Mouse (Mus musculus) right cerebral cortex, postnatal 36 days (tissue): Measurements from ENCODE around the gene Scaf4.

Experiments
- DNase-seq, 2 experiments: peaks; one replicate each; pipeline ENCODE4 v3.0.0; 2022; ENCODE audit warnings: low spot score in 2 of 2, mixed read lengths in 1 of 2

Scaf4 gene

GRCm38 (mm10) chr16:90203226-90203962, 80.9 kb downstream of the Scaf4 start:
- DNase-seq, result no peak

- no peak for DNase-seq
These were observed 82.2 kb downstream of the Scaf4 start for GRCm38 (mm10) chr16:90202140-90202539.

DNA sequence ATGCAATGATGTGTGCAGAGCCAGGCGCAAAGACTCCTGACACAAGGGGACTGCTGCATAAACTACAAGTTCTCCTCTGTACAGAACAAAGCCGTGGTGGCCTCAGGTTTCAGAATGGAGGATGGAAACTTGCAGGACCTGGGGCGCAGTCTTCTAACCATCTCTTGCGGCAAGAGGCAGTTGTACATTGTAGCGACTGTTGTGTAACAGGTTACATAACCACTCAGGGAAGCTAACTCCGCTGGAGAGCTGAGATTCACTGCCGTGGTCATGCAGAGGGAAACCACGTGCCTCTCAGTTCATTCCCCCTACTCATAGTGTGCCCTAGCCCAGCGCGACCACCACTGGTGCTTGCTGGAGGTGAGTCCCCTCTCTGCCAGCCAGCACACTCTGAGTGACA, 85.1 kb downstream of the Scaf4 start:
- DNase-seq, result no peak

DNA sequence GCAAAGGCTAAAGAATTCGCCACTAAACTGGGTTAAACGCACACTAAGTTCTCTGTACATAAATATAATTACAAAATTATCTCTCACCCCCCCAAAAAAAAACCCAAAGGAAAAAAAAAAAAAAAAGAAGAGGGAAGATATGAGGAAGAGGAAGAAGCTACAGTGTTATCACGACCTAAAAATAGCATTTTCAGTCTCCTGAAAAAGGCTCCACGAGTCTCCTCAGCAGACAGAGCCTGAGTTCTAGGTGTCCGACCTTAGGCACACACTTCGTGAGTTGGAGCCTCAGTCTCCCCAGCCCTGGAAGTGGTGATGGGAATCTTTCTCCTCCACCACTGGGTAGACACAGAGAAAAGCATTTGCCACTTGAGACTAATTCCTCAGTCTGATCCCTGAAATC, 85.7 kb downstream of the Scaf4 start:
- DNase-seq, result no peak

DNA sequence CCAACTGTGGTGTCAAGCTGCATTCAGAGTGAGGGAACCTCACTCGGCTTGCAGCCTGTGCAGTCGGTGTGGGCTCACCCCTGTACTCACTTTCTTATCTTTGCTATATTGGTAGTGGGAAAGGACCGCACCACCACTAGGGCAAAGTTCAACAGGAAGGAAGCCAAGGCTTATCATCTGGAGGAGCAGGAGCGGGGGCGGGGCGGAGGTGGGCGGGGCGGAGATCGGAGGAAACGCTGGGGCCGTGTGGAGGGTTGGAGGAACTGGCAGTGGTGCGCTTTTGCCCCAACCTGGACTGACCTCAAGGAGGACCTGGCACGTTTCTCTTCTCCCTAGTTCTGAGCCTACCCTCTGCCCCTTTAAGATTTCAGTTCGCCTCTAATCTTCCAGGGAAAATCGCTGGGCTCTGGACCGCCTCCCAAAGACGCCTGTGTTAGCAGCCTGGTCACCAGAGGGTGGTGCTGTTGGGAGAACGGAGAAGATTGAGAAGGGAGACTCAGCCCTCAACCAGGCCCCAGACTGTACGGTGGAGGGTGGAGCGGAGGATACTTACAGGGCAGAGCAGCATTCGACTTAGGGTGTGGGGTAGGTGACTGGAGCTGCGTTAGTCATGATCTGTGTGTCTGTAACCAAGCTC, 86.8 kb downstream of the Scaf4 start:
- peak in 1 of 2 experiments; percentile 21 for DNase-seq

DNA sequence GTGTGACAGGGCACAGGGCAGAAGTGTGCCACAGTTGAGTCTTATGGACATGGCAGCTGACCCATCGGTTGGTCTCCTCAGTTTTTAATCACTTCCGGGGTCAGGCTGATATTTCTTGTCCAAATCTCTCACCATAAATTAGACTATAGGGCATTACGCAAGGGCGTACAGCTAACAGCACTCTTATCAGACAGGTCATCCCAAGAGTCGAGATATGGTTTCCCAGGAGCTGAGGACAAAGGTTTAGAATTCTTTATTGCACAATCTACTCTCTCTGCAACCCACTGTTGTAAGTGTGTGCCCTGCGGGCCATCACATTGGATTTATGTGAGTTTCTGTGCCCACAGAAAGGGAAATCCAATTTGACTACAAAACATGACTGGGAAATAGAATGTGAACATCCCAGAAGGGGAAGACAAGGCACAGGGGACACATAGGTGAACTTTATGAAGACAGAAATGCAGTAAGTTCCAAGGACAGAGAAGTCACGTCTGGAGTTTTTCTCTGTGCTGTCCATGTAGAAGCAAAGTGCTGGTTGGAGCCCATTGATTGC, 87.5 kb downstream of the Scaf4 start:
- DNase-seq, result no peak

GRCm38 (mm10) chr16:90193719-90194118, 90.6 kb downstream of the Scaf4 start:
- DNase-seq, result no peak

DNA sequence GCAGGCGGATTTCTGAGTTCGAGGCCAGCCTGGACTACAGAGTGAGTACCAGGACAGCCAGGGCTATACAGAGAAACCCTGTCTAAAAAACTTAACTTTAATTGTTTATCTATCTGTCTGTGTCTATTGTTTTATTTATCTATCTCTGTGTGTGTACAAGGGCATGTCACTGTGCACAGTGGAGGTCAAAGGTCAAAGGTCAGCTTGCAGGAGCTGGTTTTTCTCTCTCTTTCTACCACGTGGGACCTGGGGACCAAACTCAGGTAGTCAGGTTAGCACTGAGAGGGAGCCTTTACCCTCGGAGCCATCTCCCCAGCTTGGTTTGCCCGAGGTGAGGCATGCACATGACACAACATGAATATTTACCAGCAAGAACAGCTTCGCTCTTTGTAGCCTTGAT, 93.0 kb downstream of the Scaf4 start:
- no peak for DNase-seq

- no peak for DNase-seq
These were observed 96.8 kb downstream of the Scaf4 start for GRCm38 (mm10) chr16:90187453-90187852.

GRCm38 (mm10) chr16:90185928-90186588, 98.2 kb downstream of the Scaf4 start:
- DNase-seq, result peak; percentile 70 to 77

- DNase-seq, result no peak
These were observed 100.2 kb downstream of the Scaf4 start for GRCm38 (mm10) chr16:90184135-90184534.

- DNase-seq, result no peak
These were observed 102.6 kb downstream of the Scaf4 start for GRCm38 (mm10) chr16:90181673-90182072.

GRCm38 (mm10) chr16:90180975-90181374, 103.3 kb downstream of the Scaf4 start:
- no peak for DNase-seq

GRCm38 (mm10) chr16:90179892-90180291, 104.4 kb downstream of the Scaf4 start:
- no peak for DNase-seq

GRCm38 (mm10) chr16:90178404-90178803, 105.9 kb downstream of the Scaf4 start:
- DNase-seq, result no peak

GRCm38 (mm10) chr16:90177425-90177824, 106.9 kb downstream of the Scaf4 start:
- DNase-seq, result no peak

DNA sequence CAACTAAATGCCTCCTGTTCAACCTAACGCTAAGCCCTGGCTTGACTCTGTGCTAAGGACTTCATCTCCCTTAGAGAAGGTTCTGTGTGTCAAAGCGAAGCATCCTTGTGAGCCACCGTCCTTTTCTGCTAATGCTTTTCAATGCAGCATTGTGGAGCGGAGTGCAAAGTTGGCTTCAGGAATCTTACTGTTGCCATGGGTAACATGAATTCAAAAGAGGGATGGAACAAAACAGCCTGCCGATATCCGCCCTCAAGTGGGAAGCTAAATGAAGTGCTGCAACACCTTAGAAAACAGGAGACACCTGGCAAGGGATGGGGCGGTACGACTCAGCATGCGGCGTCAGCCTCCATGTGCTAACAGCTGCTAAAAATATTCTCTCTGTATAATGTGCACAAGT, 107.8 kb downstream of the Scaf4 start:
- peak; percentile 64 to 65 for DNase-seq
